Mouse (Mus musculus) lung, adult 10 weeks (tissue): ENCODE data around the gene Hoxa11. TPM values are rescaled to one million over a fixed set of nuclear protein-coding genes. Genes with fewer than 3 reads are reported as not detected.

Experiments used
- polyA plus RNA-seq: library from polyadenylated mRNA; stranded (reverse); fragments of 350-450 nt; fragmentation: Illumina TruSeq; extraction: RNeasy Lipid Tissue Mini Kit (QIAGEN cat#74804); gene quantifications from one replicate; pipeline ENCODE4 v1.2.3, GENCODE M21; 2014; ENCODE audit warnings: low read depth, low replicate concordance; ENCODE audit not compliant: insufficient read depth

The Hoxa11 gene
- polyA plus RNA-seq: not detected

DNA sequence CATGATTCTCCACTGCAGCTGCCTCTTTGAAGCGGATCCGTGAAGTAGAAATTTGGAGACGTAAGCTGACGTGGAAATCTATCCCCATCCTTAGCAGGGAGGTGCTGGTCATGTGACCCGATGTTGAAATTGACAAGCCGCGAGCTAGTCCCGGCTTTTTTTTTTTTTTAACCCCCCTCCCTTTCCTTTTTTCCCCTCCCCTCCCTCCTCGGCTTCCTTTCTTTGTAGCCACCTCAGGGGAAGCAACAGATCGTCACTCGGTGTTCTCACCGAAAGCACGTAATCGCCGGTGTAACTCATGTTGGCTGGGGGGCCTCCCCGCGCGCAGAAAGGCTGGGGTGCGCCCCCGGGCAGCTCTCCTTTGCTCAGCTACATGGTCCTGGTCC is at the start of gene Hoxa11:
Gene Hoxa11 (minus strand): TSS at position 54 of the 386 bp plus-strand sequence.

DNA sequence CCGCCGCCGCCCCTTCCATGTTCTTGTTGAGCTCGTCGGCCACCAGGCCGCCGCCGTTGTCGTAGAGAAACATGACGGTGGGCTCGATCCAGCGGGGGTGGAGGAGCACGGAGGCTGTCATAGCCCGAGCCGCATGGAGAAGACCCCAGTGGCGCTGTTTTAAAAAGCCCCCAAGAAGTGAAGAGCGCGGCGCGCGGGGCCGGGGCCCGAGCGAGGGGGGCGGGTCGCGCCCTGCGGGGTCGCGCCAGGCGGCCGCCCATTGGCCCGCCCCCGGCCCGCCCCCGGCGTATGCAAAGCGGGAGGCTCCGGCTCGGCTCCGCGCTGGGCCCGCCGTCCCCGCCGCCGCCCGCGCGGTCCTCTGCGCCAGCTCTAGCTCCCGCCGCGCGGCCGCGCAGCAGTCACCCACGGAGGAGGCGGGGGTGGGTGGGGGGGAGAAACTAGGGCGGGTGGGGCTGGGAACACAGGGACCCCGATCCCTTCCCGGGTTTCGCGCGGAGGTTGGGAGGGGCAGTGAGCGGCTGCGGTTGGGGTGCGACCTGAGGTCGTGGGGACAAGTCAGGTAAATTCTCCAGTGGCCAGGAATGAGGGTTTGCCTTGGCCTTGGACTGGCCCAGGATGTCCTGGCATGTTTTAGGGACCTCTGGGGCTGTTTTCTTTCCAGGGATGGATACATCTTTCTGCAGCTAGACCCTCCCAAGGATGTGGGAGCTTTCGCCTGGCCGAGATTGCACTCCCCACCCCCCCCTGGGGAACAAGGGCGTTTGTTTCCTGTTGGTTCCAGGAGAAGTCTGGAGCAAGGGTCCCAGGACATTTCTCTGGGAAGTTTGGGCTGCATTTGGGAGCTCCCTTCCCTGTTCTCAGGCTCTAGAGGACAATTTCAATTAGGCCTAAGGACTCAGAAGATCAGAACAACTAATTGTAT is 15.3 kb upstream of the Hoxa11 start, which contains the start of gene Hoxa13:
Gene Hoxa13 (minus strand): TSS at position 227 of the 922 bp plus-strand sequence.

DNA sequence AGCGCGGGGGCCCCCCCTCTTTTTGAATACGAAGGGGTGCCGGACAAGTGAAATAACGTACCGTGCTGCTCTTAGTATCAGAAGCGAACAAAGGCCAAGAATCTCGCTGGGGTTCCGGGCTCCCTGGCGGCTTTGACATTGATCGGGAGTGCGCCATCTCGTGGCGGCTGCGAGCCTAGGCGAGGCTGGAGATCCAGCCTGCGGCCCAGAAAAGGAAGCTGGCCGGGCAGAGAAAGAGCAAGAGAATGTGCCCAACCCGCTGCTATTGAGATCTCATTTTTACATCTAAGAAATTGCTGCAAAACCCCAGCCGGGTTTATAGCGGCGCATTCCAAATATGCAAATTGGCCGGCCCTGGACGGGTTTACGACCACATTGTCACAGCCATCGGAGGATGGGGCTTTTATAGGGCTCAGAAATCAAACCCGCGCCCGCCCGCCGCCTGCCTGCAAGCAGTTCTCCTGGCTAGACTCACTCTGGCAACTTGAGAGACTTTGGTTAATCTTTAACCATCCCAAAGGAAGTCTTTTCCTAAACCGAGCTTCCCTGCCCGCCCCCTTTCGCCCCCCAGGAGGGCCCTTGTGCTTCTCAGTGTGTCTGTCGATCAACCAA is 5.1 kb downstream of the Hoxa11 start, which contains the start of gene Hoxa10:
Gene Hoxa10 (minus strand): TSS at position 466 of the 612 bp plus-strand sequence.

GRCm38 (mm10) chr6:52230516-52231165 is 15.0 kb downstream of the Hoxa11 start, which contains the start of gene Hoxa9:
TSS of gene Hoxa9 (minus strand) at chr6:52231089.

GRCm38 (mm10) chr6:52221337-52221992 is 24.1 kb downstream of the Hoxa11 start, which contains the start of gene Hoxa7:
TSS of gene Hoxa7 (minus strand) at chr6:52221854.

DNA sequence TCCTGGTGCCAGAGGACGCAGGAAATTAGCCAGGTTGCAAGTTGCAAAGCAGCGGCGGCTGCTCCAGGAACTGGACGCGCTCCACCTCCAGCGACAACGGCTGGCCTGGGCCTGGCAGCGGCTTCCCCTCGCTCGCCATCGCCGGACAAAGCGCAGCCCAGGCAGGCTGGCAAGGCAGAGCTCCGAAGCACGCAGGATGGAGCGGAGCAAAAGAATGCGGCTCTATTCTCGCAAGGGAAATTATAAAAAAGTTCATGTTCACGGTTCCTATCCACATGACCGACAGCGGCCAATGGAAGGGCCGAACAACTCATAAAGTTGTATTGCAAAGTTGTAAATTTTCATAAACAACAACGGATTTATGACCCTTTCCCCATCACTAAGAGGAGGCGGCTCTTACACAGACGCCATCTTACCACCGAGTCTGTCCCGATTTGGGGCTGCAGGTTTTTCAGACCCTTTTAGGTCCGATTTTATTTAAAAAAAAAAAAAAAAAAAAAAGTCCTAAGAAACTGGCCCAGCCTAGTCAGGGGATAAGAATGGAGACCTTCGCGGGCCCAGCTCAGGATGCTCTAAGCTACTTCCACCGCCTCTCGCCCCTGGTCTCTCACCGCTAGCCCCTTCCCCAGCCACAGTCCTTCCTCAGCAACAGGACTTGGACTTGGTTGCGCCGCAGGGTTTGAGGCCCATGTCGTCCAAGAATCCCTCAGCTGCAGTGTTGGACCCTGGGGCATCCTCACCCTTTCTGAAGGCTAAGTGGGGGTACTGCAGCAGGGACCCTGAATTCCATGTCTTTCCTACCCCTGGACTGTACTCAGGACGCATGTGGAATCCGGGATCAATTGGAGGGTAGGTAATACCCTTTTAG is 32.3 kb downstream of the Hoxa11 start, which contains the start of the genes Hoxa3 and Gm28308:
Gene Hoxa3 (minus strand): TSS at position 218 of the 868 bp plus-strand sequence.
Gene Gm28308 (minus strand): TSS at position 221 of the 868 bp plus-strand sequence.

GRCm38 (mm10) chr6:52208072-52208867 is 37.3 kb downstream of the Hoxa11 start, which contains the start of gene Hoxa6:
TSS of gene Hoxa6 (minus strand) at chr6:52208722.

GRCm38 (mm10) chr6:52204050-52204752 is 41.4 kb downstream of the Hoxa11 start, which contains the start of gene Hoxa5:
TSS of gene Hoxa5 (minus strand) at chr6:52204587.

Other genes with a start within 250 kb of the Hoxa11 start
- 57.1 TPM for gene Skap2, start 233.3 kb downstream of the Hoxa11 start, polyA plus RNA-seq
- 1.4 TPM for gene Hoxa1, start 87.5 kb downstream of the Hoxa11 start, polyA plus RNA-seq
- 3.1 TPM for gene Hoxa2, start 81.0 kb downstream of the Hoxa11 start, polyA plus RNA-seq
- 0.45 TPM for gene 5730596B20Rik, start 68.3 kb downstream of the Hoxa11 start, polyA plus RNA-seq
- 5.2 TPM for gene Hoxa4, start 54.1 kb downstream of the Hoxa11 start, polyA plus RNA-seq
- gene Hoxa5, start 41.2 kb downstream of the Hoxa11 start, polyA plus RNA-seq: 27.9 TPM
- not detected for gene Hoxa6, start 37.1 kb downstream of the Hoxa11 start, polyA plus RNA-seq
- 4.2 TPM for gene Hoxa3, start 32.5 kb downstream of the Hoxa11 start, polyA plus RNA-seq
- 0.42 TPM for gene Gm28308, start 32.5 kb downstream of the Hoxa11 start, polyA plus RNA-seq
- gene Hoxa7, start 24.0 kb downstream of the Hoxa11 start, polyA plus RNA-seq: 5.9 TPM
- not detected for gene Hoxa9, start 14.7 kb downstream of the Hoxa11 start, polyA plus RNA-seq
- not detected for gene Hoxa10, start 5.0 kb downstream of the Hoxa11 start, polyA plus RNA-seq
- not detected for gene Hoxa13, start 15.1 kb upstream of the Hoxa11 start, polyA plus RNA-seq
- gene Evx1, start 67.7 kb upstream of the Hoxa11 start, polyA plus RNA-seq: not detected